Mouse (Mus musculus) hematopoietic multipotent progenitor cell, adult 10-12 weeks (in vitro differentiated cells): Measurements from ENCODE around the gene Plk5. TPM values are rescaled to one million over a fixed set of nuclear protein-coding genes. Genes with fewer than 3 reads are reported as not detected.

Source experiments
- polyA plus RNA-seq: library from polyadenylated mRNA; stranded (reverse); fragments of >175 nt; gene quantifications from 2 replicates; pipeline ENCODE4 v1.2.3, GENCODE M21; 2012; ENCODE audit warnings: low replicate concordance

Gene Plk5
- polyA plus RNA-seq, result not detected in 2 replicates

DNA sequence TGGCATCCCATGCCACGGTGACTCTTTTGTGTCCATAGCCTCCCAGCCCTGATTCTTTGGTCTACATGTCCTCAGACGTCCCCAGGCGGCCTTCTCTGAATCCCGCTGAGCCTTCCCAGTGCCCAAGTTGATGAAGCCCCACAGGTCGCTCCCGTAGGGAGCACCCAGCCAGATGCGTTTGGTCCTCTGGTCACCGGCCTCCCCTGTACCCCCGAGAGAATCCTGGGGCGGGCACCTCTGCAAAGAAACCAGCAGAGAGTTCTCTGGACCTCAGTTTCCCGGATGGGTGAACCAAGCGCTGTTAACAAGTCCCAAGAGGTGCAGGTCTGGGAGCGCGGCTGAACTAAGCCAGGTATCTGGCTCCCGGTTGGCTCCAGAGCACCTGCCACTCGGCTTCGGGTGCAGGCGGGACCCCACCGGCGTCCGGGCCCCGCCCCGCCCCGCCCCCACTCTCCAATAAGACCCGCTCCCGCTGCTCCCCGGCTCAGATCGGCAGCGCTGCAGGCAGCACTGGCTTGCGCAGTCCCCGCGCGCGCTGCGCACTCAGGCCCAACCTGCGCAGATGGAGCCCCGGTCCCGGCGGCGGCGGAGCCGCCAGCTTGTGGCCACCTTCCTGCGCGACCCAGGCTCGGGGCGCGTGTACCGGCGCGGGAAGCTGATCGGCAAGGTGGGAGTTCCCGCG lies at the start of gene Plk5:
TSS of gene Plk5 (plus strand) at position 459 of the 682 bp plus-strand sequence.

DNA sequence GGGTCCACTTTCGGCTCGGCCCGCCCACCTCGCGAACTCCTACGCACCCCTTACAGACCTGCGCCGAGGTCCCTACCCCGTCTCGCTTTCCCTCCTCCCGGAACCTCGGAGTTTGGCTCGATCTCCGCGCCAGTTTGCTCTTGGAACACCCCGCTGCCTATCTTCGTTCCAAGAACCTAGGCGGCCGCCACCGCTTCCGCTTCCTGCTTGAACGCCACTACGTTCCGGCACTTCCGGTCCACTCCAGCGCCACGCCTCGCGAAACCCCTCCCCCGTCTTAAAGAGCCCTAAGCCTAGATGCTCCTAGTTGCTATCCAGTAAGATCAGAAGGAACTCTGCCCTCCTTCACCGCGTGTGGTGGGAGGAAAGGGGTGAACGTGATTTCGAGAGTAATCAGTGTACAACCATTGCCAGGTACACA lies 35.9 kb upstream of the Plk5 start, which contains the start of gene 2310011J03Rik:
TSS of gene 2310011J03Rik (minus strand) at position 198 of the 421 bp plus-strand sequence.

DNA sequence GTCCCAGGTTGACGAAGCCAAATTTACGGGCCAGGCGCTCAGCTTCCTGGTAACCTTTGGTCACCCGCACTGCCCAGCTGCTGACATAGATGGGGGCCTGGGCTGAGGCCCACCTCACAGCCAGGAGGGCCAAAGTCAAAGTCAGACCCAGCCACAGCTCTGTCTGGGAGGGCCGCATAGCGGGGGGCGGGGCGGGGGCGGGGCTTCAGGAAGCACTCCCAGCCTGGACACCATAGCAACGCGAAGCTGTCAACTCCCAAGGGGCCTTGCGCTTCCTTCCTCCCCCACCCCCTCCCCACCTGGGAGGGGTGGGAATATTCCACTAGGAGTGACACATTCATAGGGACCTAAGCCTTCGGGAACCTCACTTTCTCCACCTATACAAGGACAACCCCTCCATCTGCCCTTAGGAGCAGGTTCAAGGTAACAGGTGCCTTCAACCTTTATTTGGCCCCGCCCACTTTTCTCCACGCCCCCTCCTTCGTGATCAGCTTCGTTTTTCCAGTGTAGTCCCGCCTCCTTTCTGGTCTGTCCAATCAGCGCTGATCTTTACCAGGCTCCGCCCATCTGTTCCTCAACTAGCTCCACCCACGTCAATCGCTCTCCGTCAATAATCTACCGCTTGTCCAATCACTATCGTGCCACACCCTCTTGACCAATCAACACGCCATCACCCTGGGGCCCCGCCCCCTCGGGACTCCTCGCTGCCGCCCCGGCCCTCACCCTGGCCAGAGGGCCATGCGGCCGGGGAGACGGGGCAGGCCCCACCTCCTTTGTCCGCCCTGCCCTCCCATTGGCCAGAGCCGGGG lies 26.8 kb upstream of the Plk5 start, which contains the start of the genes Pcsk4 and Reep6:
TSS of gene Pcsk4 (minus strand) at position 226 of the 809 bp plus-strand sequence.
TSS of gene Reep6 (plus strand) at position 681 of the 809 bp plus-strand sequence.

DNA sequence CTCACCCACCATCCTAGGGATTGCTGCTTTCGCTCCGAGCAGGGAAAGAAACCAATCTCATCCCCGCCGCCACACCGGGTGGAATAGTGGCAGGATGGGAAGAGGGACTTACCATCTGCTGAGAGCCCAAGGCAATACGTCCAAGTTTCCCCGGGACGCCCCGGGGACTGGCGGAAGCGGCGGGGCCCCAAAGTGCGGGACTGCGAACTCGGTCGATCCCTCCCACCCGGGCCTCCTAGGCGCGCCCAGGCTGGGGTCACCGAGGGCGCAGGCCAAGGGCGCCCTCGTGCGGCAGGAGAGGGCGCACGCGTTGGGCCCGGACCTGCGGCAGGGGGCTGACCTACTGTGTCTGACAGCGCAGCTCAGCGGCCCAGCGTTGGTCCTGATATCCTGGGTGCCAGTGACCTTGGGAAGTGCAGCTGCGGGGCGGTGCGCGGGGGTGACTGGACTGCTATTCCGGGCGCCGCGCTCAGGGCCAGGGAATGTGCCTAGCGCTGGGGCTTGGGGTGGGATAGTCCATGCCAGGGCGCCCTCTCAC lies 7.9 kb upstream of the Plk5 start, which contains the start of gene Adamtsl5:
TSS of gene Adamtsl5 (minus strand) at position 169 of the 538 bp plus-strand sequence.

DNA sequence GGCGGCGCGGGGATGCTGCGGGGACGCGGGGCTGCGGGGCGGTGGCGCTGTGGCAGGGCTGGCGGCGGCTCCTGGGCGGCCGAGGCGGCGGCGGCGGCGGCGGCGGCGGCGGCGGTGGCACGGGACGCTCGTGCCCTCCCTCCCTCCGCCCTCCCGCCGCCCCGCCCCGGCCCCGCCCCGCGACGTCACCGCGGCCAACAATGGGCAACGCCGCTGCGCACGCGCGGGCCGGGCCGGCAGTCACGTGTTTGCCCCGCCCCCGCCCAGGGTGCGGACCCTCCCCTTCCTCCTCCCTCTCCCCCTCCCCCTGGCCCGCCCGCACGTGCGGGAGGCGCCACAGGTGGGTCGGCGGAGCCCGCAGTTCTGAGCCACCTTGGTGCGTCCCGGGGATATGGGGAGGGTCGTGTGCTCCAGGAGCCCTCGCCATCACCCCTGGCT lies 31.3 kb downstream of the Plk5 start, which contains the start of gene Mex3d:
TSS of gene Mex3d (minus strand) at position 138 of the 438 bp plus-strand sequence.

DNA sequence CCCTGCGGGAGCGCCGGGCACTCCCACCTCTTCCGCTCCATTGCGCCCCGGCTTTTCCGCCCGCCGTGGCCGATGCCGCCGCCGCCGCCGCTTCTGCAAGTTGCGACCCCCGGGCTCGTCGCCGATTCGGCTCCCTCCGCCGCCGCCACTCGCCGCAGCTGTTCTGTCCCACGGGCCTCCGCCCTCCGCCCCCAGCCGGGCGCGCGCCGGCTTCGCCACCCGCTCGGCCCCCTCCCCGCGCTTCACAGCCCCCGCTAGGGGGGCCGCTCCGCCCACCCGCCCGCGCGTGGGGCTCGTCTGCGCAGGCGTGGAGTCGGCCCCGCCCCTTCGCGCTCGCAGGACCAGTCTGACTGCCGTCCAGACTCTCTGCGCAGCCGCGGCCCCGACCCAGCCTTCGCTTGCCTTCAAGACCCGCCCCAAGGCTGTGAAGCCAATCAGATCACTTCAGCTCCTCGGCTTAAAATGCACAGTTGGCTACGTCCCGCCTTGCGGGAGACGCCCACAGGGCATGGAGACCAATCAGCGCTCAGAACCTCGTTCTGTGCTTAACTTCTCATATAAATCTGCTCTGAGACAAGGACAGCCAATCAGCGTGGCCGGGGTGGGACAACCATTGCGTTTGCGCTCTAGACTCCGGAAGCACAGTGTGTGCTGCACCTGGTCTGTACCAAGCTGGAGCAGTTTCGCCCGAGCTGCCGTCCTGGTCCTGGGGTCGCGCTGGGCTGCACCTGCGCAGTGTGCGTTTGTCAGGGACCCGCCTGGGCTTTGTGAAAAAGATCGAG lies 43.1 kb downstream of the Plk5 start, which contains the start of gene Mbd3:
TSS of gene Mbd3 (minus strand) at position 360 of the 782 bp plus-strand sequence.

DNA sequence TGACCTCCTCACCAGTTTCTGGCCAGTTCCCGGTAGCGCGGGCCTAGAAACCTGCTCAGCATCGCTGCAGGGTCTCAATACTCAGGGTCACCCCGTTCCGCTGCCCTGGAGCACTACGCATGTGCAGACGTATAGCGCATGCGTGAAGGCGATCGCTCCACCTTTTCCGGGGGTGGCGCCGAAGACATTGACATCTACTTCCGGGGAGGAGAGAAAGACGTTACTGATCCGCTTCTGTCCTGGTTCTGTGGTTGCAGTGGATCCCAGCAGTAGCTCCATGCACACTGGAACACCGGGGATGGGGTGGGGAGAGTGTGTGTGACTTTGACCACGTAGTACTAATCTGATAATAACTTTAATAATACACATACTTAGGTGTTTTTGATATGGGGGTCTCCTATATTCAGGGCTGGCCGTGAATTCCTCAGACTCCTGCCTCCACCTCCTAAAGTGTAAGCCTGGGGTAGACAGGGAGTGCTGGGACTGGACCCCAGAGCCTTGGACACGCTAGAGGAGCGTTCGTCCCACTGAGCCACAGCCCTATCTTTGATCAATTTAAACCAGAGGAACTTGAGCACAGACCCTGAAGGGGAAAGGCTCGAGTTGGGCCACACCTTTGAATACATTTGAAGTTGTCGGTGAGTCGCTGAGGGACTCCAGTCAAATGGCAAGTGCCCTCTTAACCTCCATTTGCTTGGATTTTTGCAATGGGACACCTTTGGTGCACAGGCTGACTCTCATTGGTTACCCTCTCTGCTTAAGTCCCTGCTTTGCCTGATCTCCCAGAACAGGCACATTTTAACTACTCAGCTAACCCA lies 50.6 kb downstream of the Plk5 start, which contains the start of gene Uqcr11:
TSS of gene Uqcr11 (minus strand) at position 147 of the 818 bp plus-strand sequence.

Other genes with a start within 250 kb of the Plk5 start
- gene Stk11, start 240.7 kb upstream of the Plk5 start, polyA plus RNA-seq, result 99.1 and 132 TPM in 2 replicates
- gene Atp5d, start 217.8 kb upstream of the Plk5 start, polyA plus RNA-seq, result 650 and 864 TPM in 2 replicates
- gene Cbarp, start 215.6 kb upstream of the Plk5 start, polyA plus RNA-seq, result 25.3 and 46.2 TPM in 2 replicates
- gene Midn, start 208.2 kb upstream of the Plk5 start, polyA plus RNA-seq, result 365 and 523 TPM in 2 replicates
- gene Cirbp, start 190.5 kb upstream of the Plk5 start, polyA plus RNA-seq, result 157 and 188 TPM in 2 replicates
- 6.8 and 15.3 TPM in 2 replicates for gene 1600002K03Rik, start 183.5 kb upstream of the Plk5 start, polyA plus RNA-seq
- gene Efna2, start 177.0 kb upstream of the Plk5 start, polyA plus RNA-seq, result 1.4 and 2.8 TPM in 2 replicates
- 36.6 and 116 TPM in 2 replicates for gene Mum1, start 130.0 kb upstream of the Plk5 start, polyA plus RNA-seq
- 141 and 175 TPM in 2 replicates for gene Ndufs7, start 107.3 kb upstream of the Plk5 start, polyA plus RNA-seq
- 1.6 and 3.6 TPM in 2 replicates for gene Gamt, start 95.4 kb upstream of the Plk5 start, polyA plus RNA-seq
- gene Dazap1, start 95.0 kb upstream of the Plk5 start, polyA plus RNA-seq, result 294 and 420 TPM in 2 replicates
- 1,574 and 8,825 TPM in 2 replicates for gene Rps15, start 64.0 kb upstream of the Plk5 start, polyA plus RNA-seq
- 0.78 and 1.1 TPM in 2 replicates for gene Apc2, start 60.5 kb upstream of the Plk5 start, polyA plus RNA-seq
- 60.0 and 110 TPM in 2 replicates for gene 2310011J03Rik, start 35.9 kb upstream of the Plk5 start, polyA plus RNA-seq
- 8.5 and 14.2 TPM in 2 replicates for gene Pcsk4, start 27.0 kb upstream of the Plk5 start, polyA plus RNA-seq
- 4.6 and 5.4 TPM in 2 replicates for gene Reep6, start 26.5 kb upstream of the Plk5 start, polyA plus RNA-seq
- 0.74 and 1.1 TPM in 2 replicates for gene Adamtsl5, start 8.0 kb upstream of the Plk5 start, polyA plus RNA-seq
- 21.9 and 48.1 TPM in 2 replicates for gene Mex3d, start 31.2 kb downstream of the Plk5 start, polyA plus RNA-seq
- gene Mbd3, start 43.1 kb downstream of the Plk5 start, polyA plus RNA-seq, result 141 and 180 TPM in 2 replicates
- 422 and 621 TPM in 2 replicates for gene Uqcr11, start 50.4 kb downstream of the Plk5 start, polyA plus RNA-seq
- gene Tcf3, start 77.2 kb downstream of the Plk5 start, polyA plus RNA-seq, result 498 and 875 TPM in 2 replicates
- not detected in 2 replicates for gene Onecut3, start 138.4 kb downstream of the Plk5 start, polyA plus RNA-seq
- not detected in 2 replicates for gene Atp8b3, start 182.7 kb downstream of the Plk5 start, polyA plus RNA-seq
- gene Rexo1, start 205.1 kb downstream of the Plk5 start, polyA plus RNA-seq, result 152 and 358 TPM in 2 replicates
- gene Klf16, start 220.9 kb downstream of the Plk5 start, polyA plus RNA-seq, result 68.0 and 118 TPM in 2 replicates
- gene Abhd17a, start 233.9 kb downstream of the Plk5 start, polyA plus RNA-seq, result 461 and 1,380 TPM in 2 replicates
- gene Scamp4, start 246.4 kb downstream of the Plk5 start, polyA plus RNA-seq, result 98.1 and 109 TPM in 2 replicates
- 14.8 and 42.0 TPM in 2 replicates for gene Adat3, start 246.4 kb downstream of the Plk5 start, polyA plus RNA-seq
- 0.94 and 4.2 TPM in 2 replicates for gene Gm49322, start 249.6 kb downstream of the Plk5 start, polyA plus RNA-seq